Mouse (Mus musculus): ENCODE measurements around the gene Sash1. TPM values are rescaled to one million over a fixed set of nuclear protein-coding genes. Genes with fewer than 3 reads are reported as not detected.

Gene Sash1
- total RNA-seq, 2 experiments from 2014 or later: 38.4 to 39.8 TPM

- intact Hi-C loops (cut with DNase I): no loop called here
- peak; percentile 65 to 76 for DNase-seq
These were observed 19.7 kb downstream of the Sash1 start for GRCm38 (mm10) chr10:8866062-8866642.

DNA sequence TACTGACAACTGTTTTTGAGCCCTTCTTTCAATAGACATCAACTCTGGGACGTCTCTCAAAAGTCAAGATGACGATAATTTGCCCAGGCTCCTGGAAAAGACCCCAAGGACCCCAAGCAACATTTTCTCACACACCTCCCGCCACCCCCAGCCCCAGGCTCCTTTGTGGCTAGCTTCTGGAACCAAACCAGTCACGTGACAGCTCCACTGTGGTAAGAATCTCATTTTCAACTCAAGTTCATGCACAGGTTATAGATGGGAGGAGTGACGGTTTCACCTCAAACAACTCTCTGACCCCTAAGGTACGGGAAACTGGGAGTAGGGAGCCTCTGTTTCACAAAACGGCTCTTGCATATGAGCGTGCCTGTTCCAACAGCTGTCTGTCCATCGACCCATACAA lies 25.2 kb downstream of the Sash1 start:
- intact Hi-C loops (cut with DNase I): no loop called here
- no peak for DNase-seq

DNA sequence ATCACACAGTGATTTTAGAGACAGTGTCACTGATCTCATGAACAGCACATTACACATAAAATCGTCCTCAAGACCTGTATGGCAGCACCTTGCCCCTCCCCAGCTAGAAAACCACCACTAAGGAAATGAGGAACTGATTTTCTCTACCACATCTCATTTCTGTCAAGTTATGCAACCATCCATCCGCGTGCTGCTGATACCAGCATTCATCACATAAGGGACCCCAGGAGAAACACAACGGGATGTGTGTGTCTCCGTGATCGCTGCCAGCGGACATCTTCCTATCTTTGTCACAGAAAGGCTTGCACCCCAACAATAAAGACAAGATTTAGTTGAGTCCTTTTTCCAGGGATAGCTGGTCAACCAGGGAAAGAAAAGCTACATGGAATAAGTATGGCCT lies 27.2 kb downstream of the Sash1 start:
- intact Hi-C loops (cut with DNase I): no loop called here
- no peak for DNase-seq

- DNase-seq: no peak
- intact Hi-C loops (cut with DNase I): no loop called here
These were observed 28.9 kb downstream of the Sash1 start for GRCm38 (mm10) chr10:8856942-8857341.

GRCm38 (mm10) chr10:8853326-8853725 lies 32.5 kb downstream of the Sash1 start:
- intact Hi-C loops (cut with DNase I): no loop called here
- DNase-seq: no peak

DNA sequence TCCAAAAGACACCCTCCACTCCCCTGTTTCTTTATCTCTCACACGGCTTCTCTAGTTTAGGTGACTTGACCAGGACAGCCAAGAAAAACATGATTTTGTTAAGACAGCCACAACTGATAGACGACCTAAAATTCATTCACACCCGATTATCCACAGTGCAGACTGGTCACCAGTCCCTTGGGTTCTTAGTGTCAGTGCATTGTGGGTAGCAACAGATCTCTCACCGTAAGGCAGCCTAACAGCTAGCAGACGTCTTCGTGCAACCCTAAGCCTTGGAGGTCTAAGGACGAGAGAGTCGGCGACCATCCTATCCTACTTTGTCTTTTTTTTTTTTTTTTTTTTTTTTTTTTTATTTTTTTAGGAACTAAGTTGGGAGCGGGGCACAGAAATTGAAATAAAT lies 34.2 kb downstream of the Sash1 start:
- intact Hi-C loops (cut with DNase I): no loop called here
- no peak for DNase-seq

DNA sequence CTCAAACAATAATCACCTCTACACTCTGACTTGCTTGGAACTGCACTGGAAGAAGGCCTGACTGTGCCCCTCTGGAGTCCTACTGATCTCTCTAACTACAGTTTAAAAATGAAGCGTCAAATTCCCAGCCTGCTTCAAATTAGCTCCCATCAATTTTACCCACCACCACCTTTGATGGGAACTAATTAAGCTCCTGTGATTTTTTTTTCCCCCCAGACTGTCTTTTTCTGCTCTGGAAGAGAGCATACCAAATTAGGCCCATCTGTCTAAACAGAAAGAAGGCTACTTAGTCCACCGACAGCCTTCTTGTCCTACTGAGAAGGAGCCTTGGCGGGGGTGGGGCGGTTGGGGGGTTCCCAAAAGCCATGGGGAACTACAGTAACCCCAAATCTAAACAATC lies 37.9 kb downstream of the Sash1 start:
- DNase-seq: no peak
- intact Hi-C loops (cut with DNase I): no loop called here

- intact Hi-C loops (cut with DNase I): no loop called here
These were observed 39.6 kb downstream of the Sash1 start for GRCm38 (mm10) chr10:8846258-8846657.

GRCm38 (mm10) chr10:8845230-8845770 lies 40.6 kb downstream of the Sash1 start:
- DNase-seq: no peak
- intact Hi-C loops (cut with DNase I): no loop called here

More at GRCm38 (mm10) chr10:8846258-8846657, 39.6 kb downstream of the Sash1 start:
- DNase-seq: no peak

DNA sequence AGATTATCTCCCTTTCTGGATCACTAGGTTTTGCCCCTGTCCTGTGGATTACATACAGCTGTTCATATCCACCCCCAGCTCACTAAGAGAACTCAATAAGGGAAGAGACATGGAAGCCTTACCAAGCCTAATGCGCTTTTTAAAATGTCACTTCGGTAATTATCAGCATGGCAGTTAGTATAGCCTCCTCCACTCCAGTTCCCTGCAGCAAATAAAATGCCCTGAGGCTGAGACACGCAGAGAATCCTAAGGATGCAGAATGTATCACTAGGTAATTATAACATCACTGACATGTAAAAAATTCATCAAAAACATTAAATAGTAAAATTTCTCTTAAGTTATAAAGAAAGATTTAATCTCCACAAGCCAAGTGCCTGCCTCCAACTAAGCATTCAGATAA lies 45.9 kb downstream of the Sash1 start:
- intact Hi-C loops (cut with DNase I): no loop called here
- no peak for DNase-seq

DNA sequence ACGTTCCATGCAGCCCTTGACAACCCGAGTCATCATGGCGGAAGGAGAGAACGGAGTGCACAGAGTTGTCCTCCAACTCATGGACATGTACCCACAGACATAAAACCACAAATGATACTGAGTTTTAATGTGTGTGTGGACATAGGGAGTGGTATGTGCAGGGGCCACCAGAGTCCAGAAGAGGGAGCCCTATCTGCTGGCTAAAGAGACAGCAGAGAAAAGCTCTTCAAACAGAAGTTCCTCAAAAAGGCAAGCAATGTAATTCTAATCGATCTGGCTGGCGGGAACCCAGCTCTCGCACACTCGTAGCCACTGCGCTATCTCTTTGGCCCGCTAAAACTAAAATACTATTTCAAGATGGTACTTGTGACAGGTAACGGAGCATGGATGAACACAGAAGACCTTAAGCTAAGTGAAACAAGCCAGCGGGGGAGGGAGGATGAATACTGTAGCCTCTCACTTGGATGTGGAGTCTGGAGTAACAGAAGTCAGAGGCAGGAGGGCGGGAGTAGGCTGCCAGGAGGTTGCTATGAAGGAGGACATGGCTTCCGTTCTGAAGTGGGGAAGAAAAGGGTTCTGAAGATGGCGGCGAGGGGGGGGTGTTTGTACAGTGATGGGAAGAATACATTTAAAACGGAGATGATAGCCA lies 51.9 kb downstream of the Sash1 start:
- DNase-seq: peak; percentile 21 to 39
- intact Hi-C loops (cut with DNase I): loop anchor here (5.0 kb wide), 2 partner anchors 53 to 138 kb away; partner anchors contain the start of gene Sash1

- DNase-seq: no peak
- intact Hi-C loops (cut with DNase I): no loop called here
These were observed 59.6 kb downstream of the Sash1 start for GRCm38 (mm10) chr10:8826303-8826702.

DNA sequence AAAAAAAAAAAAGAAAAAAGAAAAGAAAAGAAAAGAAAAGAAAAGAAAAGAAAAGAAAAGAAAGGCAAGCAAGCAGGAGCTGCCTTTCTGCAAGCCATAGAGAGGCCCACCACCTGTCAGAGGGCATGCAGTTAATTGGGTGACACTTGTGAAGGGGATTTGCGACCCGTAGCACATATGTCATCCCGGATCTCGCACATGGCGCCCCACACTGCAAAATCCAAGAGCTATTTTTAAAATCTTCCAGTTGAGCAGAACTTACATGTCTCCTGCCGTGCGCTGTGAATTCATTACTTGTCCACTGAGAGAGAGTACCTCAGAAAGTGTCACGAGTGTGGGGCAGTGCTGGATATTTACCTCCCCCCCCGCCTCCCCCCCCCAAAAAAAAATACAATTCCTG lies 60.0 kb downstream of the Sash1 start:
- intact Hi-C loops (cut with DNase I): no loop called here
- no peak for DNase-seq

DNA sequence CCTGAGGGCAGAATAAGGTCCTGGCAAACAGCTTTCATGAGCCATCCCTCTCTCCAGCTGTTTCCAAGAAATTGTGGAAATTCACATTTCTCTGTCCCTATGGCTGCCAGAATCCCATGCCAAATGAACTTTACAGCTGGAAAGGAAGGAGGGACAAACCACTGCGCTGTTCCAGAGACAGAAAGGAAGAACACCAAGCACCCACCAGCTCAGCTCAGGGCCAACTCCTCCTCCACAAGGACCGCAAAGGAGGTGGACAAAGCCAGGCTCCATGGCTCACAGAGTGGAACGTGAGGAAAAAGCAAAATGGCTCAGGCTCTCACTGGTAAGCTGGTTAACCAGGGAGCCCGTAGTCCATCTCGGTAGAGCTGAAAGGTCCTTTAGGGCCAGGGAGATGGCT lies 67.8 kb downstream of the Sash1 start:
- DNase-seq: peak; percentile 28 to 30
- intact Hi-C loops (cut with DNase I): no loop called here

DNA sequence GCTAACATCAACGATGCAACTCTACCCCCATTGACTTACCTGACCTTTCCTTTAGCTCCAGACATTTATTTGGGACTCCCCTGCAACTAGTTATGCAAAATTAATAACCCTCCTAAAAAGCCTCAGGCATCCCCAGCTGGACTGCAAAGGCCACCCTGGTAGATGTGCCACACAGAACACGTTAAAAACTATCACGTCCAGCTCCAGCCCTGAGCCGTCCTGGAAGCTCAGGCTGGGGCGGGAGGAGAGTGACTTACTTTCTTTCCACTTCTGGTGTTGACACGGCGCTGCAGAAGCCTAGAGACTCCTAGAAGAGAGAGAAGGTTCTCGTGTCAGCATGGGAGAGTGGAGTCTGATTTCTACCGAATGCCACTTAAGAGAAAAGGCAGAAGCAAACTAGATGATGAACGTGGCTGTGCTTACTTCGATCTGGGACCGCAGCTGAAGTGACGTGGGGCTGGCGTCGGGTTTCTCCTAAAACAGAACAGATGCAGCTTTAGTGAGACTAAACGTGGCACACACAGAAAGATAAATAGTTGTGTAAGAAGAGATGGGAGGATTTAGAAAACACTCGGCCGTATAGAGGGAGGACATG lies 71.8 kb downstream of the Sash1 start:
- DNase-seq: no peak
- intact Hi-C loops (cut with DNase I): no loop called here

- intact Hi-C loops (cut with DNase I): no loop called here
- DNase-seq: peak in 1 of 2 experiments; percentile 56
These were observed 72.6 kb downstream of the Sash1 start for GRCm38 (mm10) chr10:8813259-8813658.

DNA sequence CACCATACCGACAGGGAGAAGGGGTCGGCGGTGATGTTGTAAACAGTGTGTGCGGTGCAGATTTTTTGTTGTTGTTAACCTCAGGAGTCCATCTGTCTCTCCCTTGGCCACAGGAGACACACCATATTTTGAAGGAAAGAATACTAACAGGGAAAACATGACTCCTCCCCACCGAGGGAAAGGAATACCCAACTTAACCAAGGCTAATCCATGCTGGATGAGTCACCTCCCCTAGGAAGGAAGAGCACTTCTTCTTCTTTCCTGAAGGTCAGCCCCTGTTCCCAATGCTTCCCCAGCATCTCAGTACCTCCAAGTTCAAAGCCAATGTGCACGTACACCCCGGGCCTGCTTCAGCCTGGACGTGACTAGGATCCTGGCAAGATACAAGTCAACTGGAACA lies 73.1 kb downstream of the Sash1 start:
- no peak for DNase-seq
- intact Hi-C loops (cut with DNase I): no loop called here

DNA sequence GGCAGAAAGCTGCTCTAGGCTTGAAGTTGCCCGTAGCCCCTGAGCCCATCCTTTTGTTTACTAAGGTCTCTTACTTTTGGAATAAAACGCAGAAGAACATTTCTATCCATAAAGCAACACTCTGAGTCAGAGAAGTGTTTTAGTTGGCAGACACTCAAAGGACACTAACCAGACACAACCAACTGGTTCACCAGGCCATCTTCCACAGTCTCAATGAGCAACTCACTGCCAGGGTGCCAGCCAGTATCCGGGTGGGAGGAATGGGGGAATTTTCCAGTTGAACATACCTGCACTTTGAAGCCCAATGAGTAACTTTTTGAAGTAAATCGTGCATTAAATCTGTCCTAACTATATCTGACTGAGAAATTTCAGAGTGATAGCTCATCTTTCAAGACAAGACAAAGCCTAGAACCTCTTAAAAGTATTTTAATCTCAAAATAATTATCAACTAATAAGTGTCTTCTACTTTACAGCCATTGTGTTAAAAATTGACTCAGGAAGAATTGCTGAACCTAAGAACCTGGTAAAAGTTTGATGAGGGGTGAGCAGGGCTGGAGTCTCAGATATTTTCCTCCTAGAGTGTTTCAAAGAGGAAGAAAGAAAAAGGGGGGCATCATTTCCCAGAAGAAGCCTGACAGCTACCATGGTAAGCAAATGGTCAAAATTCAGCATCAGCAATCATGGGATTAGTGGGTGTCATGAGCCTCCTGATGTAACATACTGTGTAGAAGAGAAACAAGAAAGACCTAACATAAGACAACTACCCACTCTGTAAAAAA lies 74.4 kb downstream of the Sash1 start:
- intact Hi-C loops (cut with DNase I): no loop called here
- DNase-seq: no peak

- DNase-seq: no peak
- intact Hi-C loops (cut with DNase I): no loop called here
These were observed 75.4 kb downstream of the Sash1 start for GRCm38 (mm10) chr10:8810496-8810895.

- DNase-seq: no peak
- intact Hi-C loops (cut with DNase I): loop anchor here (5.0 kb wide), 1 partner anchor 79 kb away; the partner anchor contains the start of gene Sash1
These were observed 77.5 kb downstream of the Sash1 start for GRCm38 (mm10) chr10:8808383-8808782.

DNA sequence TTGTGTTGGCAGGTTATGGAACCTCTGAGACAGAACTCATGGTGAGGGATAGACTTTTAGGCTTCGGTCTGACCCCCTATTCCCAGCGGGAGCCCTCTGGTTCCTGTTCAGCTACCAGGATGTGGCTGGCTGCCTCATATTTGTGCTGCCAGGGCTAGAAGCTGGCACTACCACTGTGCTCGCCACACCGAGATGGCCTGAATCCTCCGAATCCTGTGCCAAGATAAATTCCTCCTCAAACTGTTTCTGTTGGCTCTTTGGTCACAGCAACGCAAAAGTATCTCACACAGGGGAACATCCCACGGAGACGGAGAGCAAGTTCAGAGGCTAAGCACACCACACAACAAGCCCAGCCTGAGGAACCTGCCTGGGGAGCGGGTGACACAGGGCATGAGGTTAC lies 78.3 kb downstream of the Sash1 start:
- no peak for DNase-seq
- intact Hi-C loops (cut with DNase I): loop anchor here (5.0 kb wide), 1 partner anchor 80 kb away; the partner anchor contains the start of gene Sash1

All from heart, postnatal 14 days (tissue).